Mouse (Mus musculus) hindbrain, embryonic 15.5 days (tissue): ENCODE data around the gene Cs. TPM values are rescaled to one million over a fixed set of nuclear protein-coding genes. Genes with fewer than 3 reads are reported as not detected.

Experiments
- ATAC-seq: fragments of 200-750 bp; cut with Nextera tagmentation; 2 replicates; pipeline ENCODE4 v1.8.0; 2017; ENCODE audit warnings: low read depth, moderate number of reproducible peaks, moderate TSS enrichment; ENCODE audit not compliant: low FRiP score
- H3K27ac ChIP-seq: fragments of 300-500 bp; sonication (generic); replicated peaks from 2 replicates; pipeline ENCODE4 v1.5.1; 2015; ENCODE audit warnings: mild to moderate bottlenecking, inconsistent platforms
- H3K27me3 ChIP-seq: fragments of 300-500 bp; sonication (generic); 2 replicates; pipeline ENCODE4 v1.6.1; 2015; ENCODE audit warnings: control low read depth, inconsistent platforms
- H3K36me3 ChIP-seq: fragments of 300-500 bp; sonication (generic); 2 replicates; pipeline ENCODE4 v1.6.1; 2015; ENCODE audit warnings: control low read depth, inconsistent platforms
- H3K4me1 ChIP-seq: fragments of 300-500 bp; sonication (generic); replicated peaks from 2 replicates; pipeline ENCODE4 v1.6.1; 2015; ENCODE audit warnings: control low read depth, inconsistent platforms
- H3K4me2 ChIP-seq: fragments of 300-500 bp; sonication (generic); 2 replicates; pipeline ENCODE4 v1.6.1; 2015; ENCODE audit warnings: moderate library complexity, mild to moderate bottlenecking, inconsistent platforms
- H3K4me3 ChIP-seq: fragments of 300-500 bp; sonication (generic); 2 replicates; pipeline ENCODE4 v1.5.1; 2015; ENCODE audit warnings: mild to moderate bottlenecking, inconsistent platforms
- H3K9ac ChIP-seq: fragments of 300-500 bp; sonication (generic); 2 replicates; pipeline ENCODE4 v1.6.1; 2015; ENCODE audit warnings: inconsistent platforms
- H3K9me3 ChIP-seq: fragments of 300-500 bp; sonication (generic); 2 replicates; pipeline ENCODE4 v1.6.1; 2016; ENCODE audit warnings: control low read depth, inconsistent platforms
- WGBS: fragments of 180-500 bp; shearing (Covaris S2); methylation state at CpG from one replicate; pipeline ENCODE4 v1.1.7; 2015; 5-methylcytosine and 5-hydroxymethylcytosine counted together
- polyA plus RNA-seq: library from polyadenylated mRNA; unstranded; fragments of >200 nt; fragmentation: Nextera tagmentation; extraction: Ambion mirVana; gene quantifications from 2 replicates; pipeline ENCODE4 v1.2.1, GENCODE M21; 2015

Cs gene
- polyA plus RNA-seq, 1 experiment from 2014 or later: 278 TPM

DNA sequence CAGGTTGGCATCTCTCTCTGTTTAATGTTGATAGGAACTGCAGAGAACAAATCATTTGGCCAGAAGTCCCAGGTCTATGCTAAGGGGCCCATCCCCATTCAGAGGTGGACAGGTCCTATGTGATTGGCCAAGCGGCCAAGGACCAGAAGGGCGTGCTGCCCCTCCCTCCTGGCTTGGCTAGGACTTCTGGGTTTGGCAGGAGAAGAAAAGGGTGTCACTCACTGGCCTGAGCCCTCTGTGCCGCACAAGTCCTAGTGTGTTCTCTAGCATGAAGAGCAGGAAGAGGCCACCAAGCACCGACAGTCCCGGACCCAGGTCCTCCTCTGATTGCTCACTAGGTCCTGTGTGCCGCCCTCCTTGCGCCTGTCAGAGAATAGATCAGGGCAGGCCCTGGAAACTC lies 59.9 kb downstream of the Cs start:
- H3K4me1 ChIP-seq: no peaks in the 10 kb centered on the region
- 56% methylated on average over 7 of the region's 7 CpGs for WGBS
- ATAC-seq: 0 out of 2 replicates have a peak, but pooled peaks have one; percentile 21
- no peak overlapping the region for H3K4me3 ChIP-seq
- no peak overlapping the region for H3K4me2 ChIP-seq
- H3K9me3 ChIP-seq: no peaks in the 10 kb centered on the region
- H3K27me3 ChIP-seq: no peaks in the 10 kb centered on the region
- H3K9ac ChIP-seq: no peak overlapping the region
- peaks cover 11% of the 10 kb centered on the region for H3K36me3 ChIP-seq
- H3K27ac ChIP-seq: no peak overlapping the region

DNA sequence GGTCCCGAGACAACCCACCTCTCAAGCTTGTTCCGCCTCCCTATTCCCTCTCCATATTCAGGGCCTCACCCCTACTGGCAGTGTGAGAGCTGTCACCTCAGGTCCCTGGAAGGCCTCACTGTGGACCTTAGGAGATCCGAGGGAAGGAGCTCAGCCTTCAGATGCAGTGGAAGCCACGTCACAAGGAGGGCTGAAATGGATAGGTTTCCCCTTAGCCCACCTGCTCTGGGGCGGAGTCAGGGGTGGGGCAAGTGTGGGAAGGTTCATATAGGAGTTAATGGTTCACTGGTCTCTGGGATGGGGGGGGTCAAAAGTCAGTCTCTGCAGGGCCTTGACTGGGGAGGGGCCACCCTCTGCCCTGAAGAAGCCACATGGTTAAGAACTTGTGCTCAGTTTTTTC lies 62.8 kb downstream of the Cs start:
- Histone ChIP-seq H3K27me3 (no peaks in the 10 kb centered on the region), H3K9ac (no peak overlapping the region), H3K27ac (no peak overlapping the region), H3K4me1 (no peaks in the 10 kb centered on the region), H3K9me3 (no peaks in the 10 kb centered on the region), H3K36me3 (0 out of 2 replicates have a peak, but pooled peaks cover 3% of the 10 kb centered on the region), H3K4me2 (no peak overlapping the region), H3K4me3 (no peak overlapping the region)
- ATAC-seq: no peak
- 49% methylated on average over 5 of the region's 5 CpGs for WGBS

DNA sequence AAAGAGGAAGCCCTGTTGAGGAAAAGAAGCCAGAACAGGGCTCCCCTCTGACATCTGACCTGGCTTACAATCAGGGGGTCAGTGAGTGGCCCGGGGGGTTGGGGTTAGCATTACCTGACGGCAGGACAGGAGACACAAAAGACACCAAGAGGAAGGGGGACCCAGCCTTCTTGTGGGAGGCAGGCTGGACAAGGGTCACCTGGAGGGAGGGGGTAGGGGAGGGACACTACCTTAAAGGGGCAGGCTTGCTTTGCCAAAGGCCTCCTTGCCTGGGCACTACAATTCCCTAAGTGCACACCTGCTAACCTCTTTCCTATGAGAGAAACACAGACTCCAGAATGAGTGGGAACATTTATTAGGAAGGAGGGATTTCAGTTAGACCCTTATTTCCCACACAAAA lies 63.5 kb downstream of the Cs start, which contains the start of gene Slc39a5:
Gene Slc39a5, minus strand, starts transcription at position 174 of the 400 bp plus-strand sequence.
- Histone ChIP-seq H3K27ac (no peak within 1 kb of the TSS), H3K9ac (no peak within 1 kb of the TSS), H3K27me3 (no peaks in the 10 kb centered on the region), H3K4me1 (no peaks in the 10 kb centered on the region), H3K36me3 (peaks cover 9% of the 10 kb centered on the region; the same call in 1 of the 2 replicates), H3K9me3 (no peaks in the 10 kb centered on the region), H3K4me2 (no peak within 1 kb of the TSS), H3K4me3 (no peak within 1 kb of the TSS)
- 19% methylated on average over 2 of the region's 2 CpGs for WGBS
- no peak for ATAC-seq

DNA sequence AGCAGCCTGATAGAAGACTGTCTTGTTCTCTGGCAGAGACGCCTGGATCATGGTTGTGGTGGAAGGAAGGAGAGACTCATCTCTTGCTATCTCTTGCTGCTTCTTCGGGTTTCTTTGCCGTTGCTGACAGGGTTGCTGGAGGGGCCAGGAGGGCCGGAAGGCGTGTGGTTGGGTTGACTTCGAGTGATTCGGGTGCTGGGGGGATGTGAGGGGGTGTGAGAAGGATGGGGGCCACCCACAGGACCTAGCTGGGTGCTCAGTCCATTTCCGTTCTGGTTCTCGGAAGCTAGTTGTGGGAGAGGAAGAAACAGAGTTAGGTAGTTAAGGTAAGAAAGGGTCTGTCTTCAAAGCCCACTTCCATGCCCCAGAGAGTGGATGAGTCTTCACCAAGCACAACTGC lies 64.1 kb downstream of the Cs start:
- no peak overlapping the region for H3K27ac ChIP-seq
- H3K4me1 ChIP-seq: no peaks in the 10 kb centered on the region
- WGBS: 87% methylated on average over 9 of the region's 9 CpGs
- H3K9ac ChIP-seq: no peak overlapping the region
- ATAC-seq: no peak
- peaks cover 11% of the 10 kb centered on the region; the same call in 1 of the 2 replicates for H3K36me3 ChIP-seq
- H3K9me3 ChIP-seq: no peaks in the 10 kb centered on the region
- no peak overlapping the region for H3K4me2 ChIP-seq
- no peak overlapping the region for H3K4me3 ChIP-seq
- no peaks in the 10 kb centered on the region for H3K27me3 ChIP-seq

DNA sequence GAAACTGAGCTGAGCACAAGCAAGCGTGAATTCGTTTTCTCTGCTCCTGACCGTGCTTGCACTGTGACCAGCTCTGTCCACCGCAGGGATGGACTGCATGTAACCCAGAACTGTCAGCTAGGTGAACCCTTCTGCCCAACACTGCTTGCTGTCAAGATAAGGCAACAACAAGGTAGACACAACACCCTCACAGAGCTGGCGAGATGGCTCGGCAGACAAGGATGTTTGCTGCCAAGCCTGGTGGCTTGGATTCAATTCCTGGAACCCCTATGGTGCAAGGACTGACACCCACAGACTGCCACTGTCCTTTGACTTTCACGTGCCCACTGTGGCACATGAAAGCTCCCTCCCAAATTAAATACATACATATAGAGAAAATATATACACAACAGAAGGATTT lies 66.4 kb downstream of the Cs start:
- Histone ChIP-seq H3K27me3 (no peaks in the 10 kb centered on the region), H3K36me3 (peaks cover 14% of the 10 kb centered on the region), H3K9me3 (no peaks in the 10 kb centered on the region), H3K9ac (no peak overlapping the region), H3K4me2 (no peak overlapping the region), H3K4me3 (no peak overlapping the region), H3K27ac (no peak overlapping the region), H3K4me1 (peaks cover 13% of the 10 kb centered on the region)
- 81% methylated on average over 7 of the region's 7 CpGs for WGBS
- no peak for ATAC-seq

DNA sequence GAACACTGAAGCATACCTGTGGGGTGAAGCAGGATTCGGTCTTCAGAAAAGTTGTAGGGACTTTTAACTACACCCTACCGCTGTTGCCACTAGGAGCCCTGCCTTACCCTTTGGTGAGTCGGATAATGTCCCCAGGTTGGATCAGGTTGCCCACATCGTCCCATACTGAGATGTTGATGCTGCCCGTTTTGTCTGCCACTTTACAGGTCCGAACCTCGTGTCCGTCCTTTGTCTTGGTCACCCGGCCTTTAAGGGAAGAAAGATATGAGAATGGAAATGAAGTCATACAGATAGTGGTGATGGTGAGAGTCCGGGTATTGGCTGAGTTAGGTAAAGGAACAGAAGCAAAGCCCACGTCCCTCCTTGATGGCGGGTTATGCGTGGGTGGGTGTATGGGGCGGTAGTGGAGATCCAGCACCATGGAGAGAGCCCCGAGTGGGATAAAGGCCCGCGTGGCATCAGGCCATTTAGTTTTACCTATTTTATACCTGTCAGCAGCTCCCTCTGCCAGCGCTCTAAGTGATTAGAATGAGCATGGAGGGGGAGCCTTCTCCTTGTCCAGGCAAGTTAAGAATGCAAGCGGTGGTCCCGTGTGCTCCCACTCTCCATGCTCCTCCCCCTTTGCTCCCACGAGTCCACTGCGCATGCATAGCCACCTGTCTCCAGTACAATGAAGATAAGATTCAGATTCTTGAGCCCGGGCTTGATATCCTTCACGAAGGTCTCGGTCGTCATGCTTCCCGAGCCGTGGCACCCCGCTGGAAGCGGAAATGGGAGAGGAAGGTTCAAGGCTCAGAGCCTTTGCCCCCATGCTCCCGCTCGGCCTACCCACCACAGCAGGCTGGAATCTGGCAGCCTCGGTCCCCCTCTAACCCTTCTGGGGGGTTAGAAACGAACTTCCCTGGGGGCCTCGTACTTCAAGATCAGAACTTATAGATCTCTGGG lies 71.3 kb downstream of the Cs start:
- Histone ChIP-seq H3K4me2 (peak overlapping the region; percentile 95), H3K27ac (peak overlapping the region; percentile 92), H3K4me1 (peaks cover 44% of the 10 kb centered on the region), H3K27me3 (no peaks in the 10 kb centered on the region), H3K9me3 (no peaks in the 10 kb centered on the region), H3K9ac (peak overlapping the region; percentile 73), H3K36me3 (peaks cover 14% of the 10 kb centered on the region), H3K4me3 (peak overlapping the region; percentile 92)
- peak; percentile 6; the same call in 1 of the 2 replicates for ATAC-seq
- WGBS: 18% methylated on average over 35 of the region's 35 CpGs

DNA sequence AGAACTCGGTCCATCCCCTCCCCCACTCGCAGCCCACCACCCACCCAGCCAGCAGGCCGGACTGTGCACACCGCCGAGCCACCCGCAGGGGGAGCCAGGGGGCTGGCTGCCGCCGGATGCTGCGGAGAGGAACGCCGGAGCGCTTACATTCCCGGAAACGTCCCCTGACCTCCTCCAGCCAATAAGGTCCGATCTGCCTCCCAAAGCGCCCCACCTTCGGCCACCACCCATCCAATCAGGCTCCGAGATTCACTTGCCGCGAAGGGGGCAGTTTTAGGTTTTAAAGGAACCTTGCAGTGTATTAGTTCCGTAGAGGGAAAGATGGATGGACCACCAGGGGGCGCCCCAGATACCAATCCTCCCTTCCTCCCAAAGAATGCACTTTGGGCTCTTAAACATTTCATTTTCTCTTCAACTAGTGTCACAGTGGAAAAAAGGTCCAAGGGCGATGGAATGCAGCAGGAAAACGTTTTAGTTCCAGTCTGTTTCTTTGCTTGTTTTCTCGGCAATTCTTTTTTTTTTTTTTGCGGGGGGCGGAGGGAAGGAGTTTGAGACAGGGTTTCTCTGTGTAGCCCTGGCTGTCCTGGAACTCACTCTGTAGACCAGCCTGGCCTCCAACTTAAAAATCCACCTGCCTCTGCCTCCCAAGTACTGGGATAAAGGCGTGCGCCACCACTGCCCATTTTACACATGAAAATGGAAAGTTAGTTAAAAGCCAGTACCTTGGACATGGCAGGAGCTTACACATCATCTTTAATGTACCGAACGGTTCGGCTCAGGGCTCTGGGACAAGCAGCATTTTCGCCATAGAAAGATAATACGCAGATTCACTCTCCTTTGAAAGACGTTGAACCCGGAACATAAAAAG lies 72.4 kb downstream of the Cs start:
- H3K36me3 ChIP-seq: peaks cover 14% of the 10 kb centered on the region
- WGBS: 7% methylated on average over 36 of the region's 36 CpGs
- H3K4me1 ChIP-seq: peaks cover 50% of the 10 kb centered on the region

DNA sequence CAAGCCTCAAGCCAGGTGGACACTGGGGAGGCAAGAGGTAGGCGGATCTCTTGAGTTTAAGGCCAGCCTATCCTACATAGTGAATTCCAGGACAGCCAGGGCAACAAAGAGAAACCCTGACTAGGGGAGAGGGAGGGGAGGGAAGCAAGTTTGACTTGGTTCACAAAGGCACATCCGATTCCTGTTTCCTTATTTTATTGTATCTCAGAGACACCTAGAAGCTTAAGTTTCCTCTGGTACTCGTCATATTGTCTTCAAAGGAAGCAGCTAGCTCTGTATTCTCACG lies 73.0 kb downstream of the Cs start:
- H3K4me1 ChIP-seq: peaks cover 51% of the 10 kb centered on the region
- no peak overlapping the region; the same call in 1 of the 2 replicates for H3K9ac ChIP-seq

More for the DNA sequence above, 72.4 kb downstream of the Cs start:
- no peaks in the 10 kb centered on the region for H3K27me3 ChIP-seq
- H3K27ac ChIP-seq: peak overlapping the region; percentile 92
- ATAC-seq: peak; percentile 91
- peak overlapping the region; percentile 95 for H3K4me2 ChIP-seq
- H3K9me3 ChIP-seq: no peaks in the 10 kb centered on the region
- H3K9ac ChIP-seq: peak overlapping the region; percentile 73
- H3K4me3 ChIP-seq: peak overlapping the region; percentile 92

DNA sequence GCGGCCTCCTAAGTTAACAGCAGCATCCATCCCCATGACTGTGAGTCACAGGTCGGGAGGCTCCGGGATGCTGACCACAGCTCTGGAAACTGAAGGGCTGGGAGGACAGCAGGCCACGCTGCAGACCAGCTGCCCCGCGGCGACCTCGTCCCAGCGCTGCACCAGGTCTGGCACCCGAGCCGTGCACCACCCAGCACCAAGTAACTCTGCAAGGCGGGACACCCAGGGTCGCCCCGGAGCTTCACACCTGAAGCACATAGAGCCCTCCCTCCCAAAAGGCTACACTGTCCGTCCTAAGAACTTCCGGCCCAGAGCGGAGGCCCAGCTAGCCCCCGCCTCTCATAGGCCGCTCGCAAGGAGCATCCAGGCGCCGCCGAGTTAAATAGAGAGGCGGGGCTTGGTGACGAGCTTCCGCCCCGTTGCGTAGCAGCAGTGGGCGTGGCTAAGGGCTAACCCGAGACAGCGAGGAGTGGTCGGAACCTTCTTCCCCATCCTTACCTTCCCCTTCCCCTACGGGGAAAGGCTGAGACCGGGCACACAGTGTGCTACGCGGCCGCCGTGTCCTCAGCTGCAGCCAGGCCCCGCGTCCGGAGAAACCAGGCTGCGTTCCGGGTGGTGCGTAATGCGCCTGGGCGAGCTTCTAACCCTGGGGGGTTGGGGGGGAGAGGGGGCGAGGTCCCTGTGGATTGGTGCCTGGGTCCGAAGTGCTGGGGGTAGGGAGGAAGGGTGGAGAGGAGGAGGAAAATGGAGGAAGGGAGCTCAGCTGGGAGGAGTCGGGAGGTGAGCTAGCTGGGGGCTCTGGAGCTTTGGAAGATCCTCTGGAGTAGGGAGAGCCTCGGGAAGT lies 73.9 kb downstream of the Cs start, which contains the start of the genes Nabp2 and Rnf41:
Gene Nabp2, minus strand, starts transcription at position 282 of the 844 bp plus-strand sequence.
Gene Rnf41, plus strand, starts transcription at position 447 of the 844 bp plus-strand sequence.
- Histone ChIP-seq H3K4me2 (peak within 1 kb of the TSS; percentile 95), H3K4me1 (peaks cover 51% of the 10 kb centered on the region), H3K27ac (peak within 1 kb of the TSS; percentile 93), H3K36me3 (peaks cover 20% of the 10 kb centered on the region), H3K9me3 (no peaks in the 10 kb centered on the region), H3K9ac (peak within 1 kb of the TSS; percentile 89), H3K4me3 (peak within 1 kb of the TSS; percentile 92), H3K27me3 (no peaks in the 10 kb centered on the region)
- ATAC-seq: peak; percentile 89
- 0% methylated on average over 50 of the region's 50 CpGs for WGBS

More for the DNA sequence above, 73.0 kb downstream of the Cs start:
- ATAC-seq: no peak
- Histone ChIP-seq H3K4me3 (peak overlapping the region; percentile 92), H3K4me2 (peak overlapping the region; percentile 95), H3K27ac (peak overlapping the region; percentile 93), H3K27me3 (no peaks in the 10 kb centered on the region), H3K36me3 (peaks cover 18% of the 10 kb centered on the region), H3K9me3 (no peaks in the 10 kb centered on the region)
- 21% methylated on average over 4 of the region's 4 CpGs for WGBS

DNA sequence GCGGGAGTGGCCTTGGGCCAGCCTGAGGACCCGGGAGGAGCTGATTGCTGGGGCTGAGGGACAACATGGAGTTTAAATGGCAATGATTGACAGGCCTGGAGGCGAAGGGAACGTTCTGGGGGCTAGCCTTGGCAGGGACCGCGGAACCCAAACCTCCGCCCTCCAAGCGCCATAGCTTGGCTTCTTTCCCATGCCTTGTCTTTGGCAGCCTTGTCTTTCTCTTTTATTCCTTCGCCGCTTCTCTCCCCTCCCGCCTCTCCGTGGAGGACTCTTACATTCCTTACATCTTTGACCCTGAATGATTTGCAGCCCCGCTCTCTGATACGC lies 74.5 kb downstream of the Cs start:
- no peaks in the 10 kb centered on the region for H3K27me3 ChIP-seq
- peak overlapping the region; percentile 89 for H3K9ac ChIP-seq
- no peaks in the 10 kb centered on the region for H3K9me3 ChIP-seq
- H3K27ac ChIP-seq: peak overlapping the region; percentile 93
- H3K36me3 ChIP-seq: peaks cover 24% of the 10 kb centered on the region
- WGBS: 1% methylated on average over 14 of the region's 14 CpGs
- peak overlapping the region; percentile 95 for H3K4me2 ChIP-seq
- H3K4me3 ChIP-seq: peak overlapping the region; percentile 92
- peaks cover 51% of the 10 kb centered on the region for H3K4me1 ChIP-seq
- no peak for ATAC-seq
